ENCODE assay signal across 17 mouse cellular contexts in the genomic region with DNA sequence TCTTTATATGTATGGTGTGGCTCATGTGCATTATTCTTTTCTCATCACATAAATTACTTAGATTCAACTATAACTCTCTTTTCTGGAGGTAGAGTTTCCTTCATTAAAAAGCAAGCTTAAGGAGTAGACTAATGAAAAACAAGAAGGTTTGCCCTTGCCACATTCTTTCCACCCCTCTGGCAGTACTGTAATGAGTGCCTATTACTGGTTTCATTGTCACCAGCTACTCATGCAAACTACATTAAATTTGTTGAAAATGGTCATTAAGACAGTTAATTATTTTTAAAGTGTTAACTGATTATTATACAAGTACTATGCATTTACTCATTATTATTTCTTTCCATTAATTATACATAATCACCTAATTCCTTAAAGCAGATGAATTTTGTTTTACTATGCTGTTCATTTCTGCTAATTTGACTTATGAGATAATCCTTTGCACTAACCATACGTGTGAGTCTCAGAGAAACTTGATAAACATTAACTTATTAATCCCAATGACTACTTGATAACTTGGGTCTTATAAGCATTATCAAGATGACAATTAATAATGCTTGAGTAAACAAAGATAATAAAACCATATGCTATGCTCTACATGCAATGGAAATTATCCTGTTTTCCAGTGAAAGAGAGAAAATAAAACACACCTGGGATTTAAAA.
"Had no signal": no experiment of that assay in that cellular context is flagged by ENCODE, and none has a peak within 500 bp of the region (broad histone marks: within the 10 kb centered on the region; RNA-seq: fewer than 3 reads in every experiment).

No protein-coding gene starts in this region.

- H3K27me3 ChIP-seq: lung, embryonic 15.5 days; megakaryocyte, embryonic 14.5 days; midbrain, embryonic 13.5 days; midbrain, embryonic 15.5 days; neural tube, embryonic 12.5 days; stomach, embryonic 15.5 days had no signal

- H3K9ac ChIP-seq: lung, embryonic 15.5 days; midbrain, embryonic 13.5 days; midbrain, embryonic 15.5 days; neural tube, embryonic 12.5 days; stomach, embryonic 15.5 days had no signal

- H3K4me3 ChIP-seq: lung, embryonic 15.5 days; megakaryocyte, embryonic 14.5 days; midbrain, embryonic 13.5 days; midbrain, embryonic 15.5 days; neural tube, embryonic 12.5 days; stomach, embryonic 15.5 days had no signal

- H3K4me2 ChIP-seq: lung, embryonic 15.5 days; midbrain, embryonic 11.5 days; midbrain, embryonic 13.5 days; midbrain, embryonic 15.5 days; neural tube, embryonic 12.5 days; stomach, embryonic 15.5 days had no signal

- H3K36me3 ChIP-seq: lung, embryonic 15.5 days; midbrain, embryonic 13.5 days; midbrain, embryonic 15.5 days; neural tube, embryonic 12.5 days; stomach, embryonic 15.5 days had no signal

- H3K27ac ChIP-seq: lung, embryonic 15.5 days; macrophage; midbrain, embryonic 13.5 days; midbrain, embryonic 15.5 days; neural tube, embryonic 12.5 days; stomach, embryonic 15.5 days; stomach, postnatal 0 days had no signal

- H3K4me1 ChIP-seq: lung, embryonic 15.5 days; megakaryocyte, embryonic 14.5 days; midbrain, embryonic 13.5 days; midbrain, embryonic 15.5 days; neural tube, embryonic 12.5 days; stomach, embryonic 15.5 days had no signal

- H3K9me3 ChIP-seq: lung, embryonic 15.5 days; megakaryocyte, embryonic 14.5 days; midbrain, embryonic 13.5 days; midbrain, embryonic 15.5 days; neural tube, embryonic 12.5 days; stomach, embryonic 15.5 days had no signal

- ATAC-seq: lung, postnatal 0 days; midbrain, embryonic 13.5 days; midbrain, embryonic 15.5 days had no signal

- DNase-seq: lung, adult 2 months; lung, postnatal 14 days; lung, postnatal 36 days; right cerebral cortex, postnatal 14 days; thymus, adult 2 months; thymus, postnatal 25 days; thymus, postnatal 4 days had no signal
